Mouse (Mus musculus): Measurements from ENCODE around the gene AI597479. TPM values are rescaled to one million over a fixed set of nuclear protein-coding genes. Genes with fewer than 3 reads are reported as not detected.
A peak's percentile ranks its signal among the peaks of the same experiment; 100 is the strongest.
"Not testable (repeated sequence)": the region's sequence is repeated elsewhere in the genome, so short reads cannot be mapped to it uniquely, and the experiment has no call there.

AI597479 gene
- total RNA-seq, 2 experiments from 2014 or later = 21.5 to 24.2 TPM

DNA sequence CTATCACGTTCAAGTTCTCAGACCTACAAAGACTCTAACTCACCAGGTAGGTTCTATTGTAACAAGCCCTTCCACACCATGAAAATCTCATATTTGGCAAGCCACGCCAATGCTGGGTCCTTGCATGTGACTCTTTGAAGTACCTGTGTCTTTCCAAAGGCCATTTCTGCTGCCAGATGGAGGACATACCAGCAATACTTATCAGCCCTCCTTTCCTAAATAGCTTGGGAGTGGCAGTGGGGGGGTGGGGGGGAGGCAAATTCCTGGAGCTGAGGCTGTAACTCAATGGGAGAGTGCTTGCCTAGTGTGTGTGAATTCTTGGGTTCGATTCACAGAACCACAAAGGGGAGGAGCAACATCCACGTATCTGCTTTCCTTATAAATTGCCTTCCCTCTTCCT is 26.2 kb downstream of the AI597479 start:
- DNase-seq = no peak

GRCm38 (mm10) chr1:43127196-43127595 is 28.7 kb downstream of the AI597479 start:
- no peak for DNase-seq

DNA sequence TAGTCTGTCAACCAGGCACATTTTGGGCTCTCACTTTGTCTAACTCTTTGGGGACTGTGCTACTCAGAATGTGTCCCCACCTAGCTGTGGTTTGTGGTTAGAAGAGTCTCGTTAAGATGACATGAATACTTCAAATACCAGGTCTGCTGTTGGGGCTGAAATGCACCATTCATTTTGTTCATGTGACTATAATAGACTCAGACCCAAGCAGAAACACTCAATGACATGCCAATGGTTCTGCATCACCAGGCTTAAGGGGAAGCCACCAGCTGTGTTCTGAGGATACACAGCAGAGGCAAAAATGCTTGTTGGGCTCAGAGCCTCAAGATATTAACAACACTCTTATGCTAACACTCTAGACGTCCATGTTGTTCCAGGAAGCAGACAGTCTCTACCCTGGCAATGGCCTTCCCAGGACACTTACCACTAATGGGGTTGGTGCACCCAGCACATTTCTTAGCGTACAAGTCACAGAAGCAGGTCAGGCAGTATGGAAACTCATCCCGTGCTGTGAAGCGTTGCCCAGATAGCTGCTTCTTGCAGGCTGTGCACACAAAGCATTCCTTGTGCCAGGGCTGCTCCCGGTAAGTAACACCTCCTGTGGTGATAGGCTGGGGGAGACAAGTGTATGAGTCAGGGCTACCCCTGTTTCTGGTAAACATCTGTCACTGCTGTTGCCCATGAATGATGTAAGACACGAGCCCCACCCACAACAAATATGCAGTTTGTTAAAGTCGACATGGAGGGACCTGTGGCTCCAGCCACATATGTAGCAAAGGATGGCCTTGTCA is 29.5 kb downstream of the AI597479 start:
- no peak for DNase-seq

- no peak for DNase-seq
These were observed 31.9 kb downstream of the AI597479 start for GRCm38 (mm10) chr1:43130219-43130981.

DNA sequence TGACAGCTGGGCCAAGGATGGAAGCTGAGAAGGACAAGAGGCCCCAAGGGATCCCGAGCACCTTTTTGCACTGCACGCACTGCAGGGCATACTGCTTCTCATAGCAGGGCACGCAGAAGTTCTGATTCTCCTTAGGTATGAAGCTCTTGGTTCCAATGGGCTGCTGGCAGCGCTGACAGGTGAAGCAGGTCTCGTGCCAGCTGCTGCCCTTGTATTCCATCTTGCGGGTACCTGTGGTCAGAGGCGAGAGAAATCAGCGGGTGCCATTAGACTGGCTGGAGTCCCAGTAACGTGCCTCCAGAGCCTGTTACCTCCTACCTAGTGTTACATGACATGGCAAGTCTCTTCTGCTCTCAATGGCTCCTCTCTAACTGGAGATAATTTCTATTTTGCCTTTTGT is 33.1 kb downstream of the AI597479 start:
- DNase-seq = no peak

DNA sequence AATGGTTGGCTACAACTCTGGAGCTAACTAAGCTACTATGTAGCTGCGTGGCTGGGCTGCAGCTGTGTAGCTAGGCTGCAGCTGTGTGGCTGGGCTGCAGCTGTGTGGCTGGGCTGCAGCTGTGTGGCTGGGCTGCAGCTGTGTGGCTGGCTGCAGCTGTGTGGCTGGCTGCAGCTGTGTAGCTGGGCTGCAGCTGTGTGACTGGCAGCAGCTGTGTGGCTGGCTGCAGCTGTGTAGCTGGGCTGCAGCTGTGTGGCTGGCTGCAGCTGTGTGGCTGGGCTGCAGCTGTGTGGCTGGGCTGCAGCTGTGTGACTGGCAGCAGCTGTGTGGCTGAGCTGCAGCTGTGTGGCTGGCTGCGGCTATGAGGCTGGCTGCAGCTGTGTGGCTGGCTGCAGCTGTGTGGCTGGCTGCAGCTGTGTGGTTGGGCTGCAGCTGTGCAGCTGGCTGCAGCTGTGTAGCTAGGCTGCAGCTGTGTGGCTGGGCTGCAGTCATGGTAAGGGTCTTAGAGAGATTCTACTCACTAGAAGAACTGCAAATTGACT is 38.0 kb downstream of the AI597479 start:
- DNase-seq = not testable (repeated sequence)

DNA sequence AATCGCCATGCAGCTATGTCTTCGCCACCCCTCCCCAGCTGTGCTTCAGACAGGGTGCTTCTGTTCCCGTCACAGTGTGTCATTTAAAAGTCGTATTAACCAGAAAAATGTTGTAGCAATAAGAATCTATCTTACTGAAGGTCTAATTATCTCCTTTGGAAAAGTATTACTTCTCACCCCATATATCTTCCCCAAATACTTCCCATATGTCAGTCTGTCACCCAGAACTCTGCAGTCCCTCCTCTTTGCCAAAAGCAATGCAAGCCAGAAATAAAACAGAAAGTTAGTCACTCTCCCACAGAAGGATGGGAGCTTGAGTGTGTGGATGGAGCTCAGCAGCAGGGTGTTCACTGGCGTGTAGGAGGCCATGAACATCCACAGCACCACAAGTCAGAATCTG is 38.8 kb downstream of the AI597479 start:
- no peak for DNase-seq

DNA sequence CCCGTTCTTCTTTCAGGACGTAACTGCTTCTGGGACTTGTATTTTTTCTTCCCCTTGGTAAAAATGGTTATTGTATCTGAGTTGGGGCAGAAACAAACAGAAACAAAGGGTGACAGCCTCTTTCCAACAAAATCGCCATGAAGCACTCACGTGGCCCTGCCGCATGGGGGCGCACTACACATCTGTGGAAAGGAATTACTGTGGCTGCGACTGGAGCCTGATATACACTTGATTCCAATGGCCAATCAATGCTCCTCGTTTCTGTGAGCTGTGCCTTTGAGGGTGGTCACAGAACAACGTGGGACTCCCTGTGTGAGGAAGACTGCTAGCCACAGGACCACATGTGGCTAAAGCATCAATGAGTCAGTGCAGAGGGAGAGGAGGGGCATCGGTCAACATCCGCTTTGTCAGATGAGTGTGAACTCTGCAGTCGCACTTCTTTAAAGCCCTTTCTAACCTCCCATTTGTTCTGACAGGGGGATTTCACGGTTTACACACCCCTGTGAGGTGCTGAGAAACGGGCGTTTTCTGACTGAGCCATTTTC is 39.8 kb downstream of the AI597479 start:
- DNase-seq = no peak

GRCm38 (mm10) chr1:43139587-43140266 is 41.2 kb downstream of the AI597479 start:
- DNase-seq = peak; percentile 78 to 92

DNA sequence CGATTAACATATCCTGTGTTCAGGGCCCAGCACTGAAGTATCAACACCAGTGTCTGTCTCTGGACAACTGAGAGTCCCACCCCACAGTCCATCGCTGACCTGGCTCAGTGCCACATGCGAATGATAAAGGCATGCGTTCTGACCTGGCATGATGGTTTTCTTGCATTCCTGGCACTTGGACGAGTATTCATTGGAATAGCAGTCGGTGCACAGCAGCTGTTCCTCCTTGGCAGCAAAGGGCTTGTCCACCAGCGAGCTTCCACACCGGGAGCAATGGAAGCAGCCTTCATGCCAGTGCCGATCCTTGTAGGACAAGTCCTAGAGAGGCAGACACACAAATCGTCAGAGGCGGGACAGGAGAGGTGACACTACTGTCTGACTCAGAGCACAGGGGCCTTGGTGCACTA is 43.0 kb downstream of the AI597479 start:
- DNase-seq = peak in 1 of 2 experiments; percentile 52

GRCm38 (mm10) chr1:43142849-43143248 is 44.3 kb downstream of the AI597479 start:
- DNase-seq = no peak

DNA sequence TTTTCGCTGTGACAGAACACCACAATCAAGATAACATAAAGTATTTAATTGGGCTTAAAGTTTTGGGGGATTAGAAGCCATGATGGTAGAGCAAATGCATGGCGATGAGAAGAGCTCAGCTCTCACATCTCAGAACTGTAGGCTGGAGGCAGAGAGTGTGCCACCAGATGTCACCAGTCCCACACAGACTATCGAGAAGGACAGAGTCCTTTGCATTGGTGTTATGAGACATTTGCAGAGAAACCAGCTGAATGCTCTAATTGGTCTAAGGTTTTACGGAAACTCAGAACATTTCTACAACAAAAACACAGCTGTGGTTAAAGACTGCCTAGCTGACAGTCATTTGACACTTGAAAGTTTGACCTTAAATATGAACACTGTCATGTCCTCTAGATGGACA is 44.8 kb downstream of the AI597479 start:
- DNase-seq = no peak

- no peak for DNase-seq
These were observed 45.3 kb downstream of the AI597479 start for GRCm38 (mm10) chr1:43143791-43144190.

GRCm38 (mm10) chr1:43144338-43144906 is 45.9 kb downstream of the AI597479 start:
- DNase-seq = no peak

DNA sequence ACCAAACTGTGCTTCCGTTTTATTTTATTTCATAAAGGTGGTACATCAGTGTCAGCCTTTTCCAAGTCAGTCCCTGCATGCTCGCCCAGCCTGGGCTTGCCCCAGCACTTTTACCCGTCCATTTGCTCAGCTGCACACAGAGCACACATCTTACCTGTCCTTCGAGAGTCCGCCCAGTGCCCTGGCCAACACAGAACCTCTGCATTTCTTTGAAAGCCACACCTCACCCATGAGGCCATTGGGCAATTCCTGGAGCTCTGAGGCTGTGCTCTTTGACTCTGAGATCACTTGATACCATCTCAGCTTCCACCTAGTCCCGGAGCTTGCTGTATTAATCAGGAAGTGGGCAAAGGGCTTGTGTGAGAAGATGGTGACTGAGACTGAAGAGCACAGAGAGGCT is 46.9 kb downstream of the AI597479 start:
- DNase-seq = no peak

GRCm38 (mm10) chr1:43147474-43147873 is 49.0 kb downstream of the AI597479 start:
- DNase-seq = no peak

GRCm38 (mm10) chr1:43150225-43150624 is 51.7 kb downstream of the AI597479 start:
- no peak for DNase-seq

DNA sequence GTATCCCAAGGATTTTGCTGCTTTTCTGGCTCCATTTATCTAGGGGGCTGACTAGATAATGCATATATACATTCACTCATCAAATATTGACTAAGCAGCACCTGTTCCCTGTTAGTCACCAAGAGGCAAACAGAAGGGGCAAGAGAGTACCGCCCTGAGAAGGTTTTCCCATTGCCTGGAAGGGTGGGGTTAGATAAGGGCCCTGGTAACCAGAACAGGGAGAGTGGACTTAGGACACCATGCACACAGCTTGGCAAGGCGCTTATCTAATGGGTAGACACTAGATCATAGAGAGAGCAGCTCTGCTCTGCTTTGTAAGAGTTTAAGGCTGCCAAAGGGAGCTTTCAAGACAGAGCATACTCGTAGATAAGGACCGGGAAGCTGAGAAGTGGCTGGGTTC is 54.1 kb downstream of the AI597479 start:
- no peak for DNase-seq

DNA sequence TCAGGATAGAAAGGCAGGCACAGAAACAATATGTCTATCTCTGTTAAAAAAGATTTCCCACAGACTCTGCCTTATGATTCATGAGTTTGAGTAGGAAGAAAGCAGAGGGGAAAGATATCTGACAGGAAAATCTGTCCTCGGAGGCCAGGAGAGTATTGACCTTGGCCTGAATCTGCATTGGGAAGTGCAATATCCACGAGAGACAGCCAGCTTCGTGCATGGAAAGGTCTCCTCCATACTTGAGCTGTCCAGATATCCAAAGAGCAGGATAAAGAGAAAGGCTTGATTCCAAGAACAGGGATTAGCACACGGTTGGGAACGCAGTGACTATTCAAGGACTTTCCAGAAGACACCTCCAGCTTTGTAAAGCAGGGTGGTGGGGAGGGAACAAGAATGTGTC is 55.0 kb downstream of the AI597479 start:
- DNase-seq = peak in 1 of 2 experiments; percentile 47

DNA sequence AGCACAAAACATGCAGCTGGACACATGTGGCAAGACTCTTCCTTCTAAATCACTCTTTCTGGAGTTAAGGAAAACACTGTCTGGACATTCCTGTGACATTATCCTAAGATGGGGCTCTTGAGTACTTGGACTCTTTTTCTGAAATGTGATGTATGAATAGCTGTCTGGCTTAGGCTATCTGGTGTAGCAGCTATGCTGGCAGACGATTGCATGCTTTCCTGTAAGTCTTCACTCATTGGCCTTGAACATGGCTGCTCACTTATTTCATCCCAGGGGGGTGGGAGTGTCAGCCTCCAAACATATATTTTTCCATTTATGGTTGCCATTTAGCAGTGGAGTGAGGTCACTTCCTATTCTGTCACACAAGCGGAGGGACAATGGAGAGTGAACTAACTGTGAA is 56.0 kb downstream of the AI597479 start:
- no peak for DNase-seq

GRCm38 (mm10) chr1:43157907-43158306 is 59.4 kb downstream of the AI597479 start:
- no peak for DNase-seq

DNA sequence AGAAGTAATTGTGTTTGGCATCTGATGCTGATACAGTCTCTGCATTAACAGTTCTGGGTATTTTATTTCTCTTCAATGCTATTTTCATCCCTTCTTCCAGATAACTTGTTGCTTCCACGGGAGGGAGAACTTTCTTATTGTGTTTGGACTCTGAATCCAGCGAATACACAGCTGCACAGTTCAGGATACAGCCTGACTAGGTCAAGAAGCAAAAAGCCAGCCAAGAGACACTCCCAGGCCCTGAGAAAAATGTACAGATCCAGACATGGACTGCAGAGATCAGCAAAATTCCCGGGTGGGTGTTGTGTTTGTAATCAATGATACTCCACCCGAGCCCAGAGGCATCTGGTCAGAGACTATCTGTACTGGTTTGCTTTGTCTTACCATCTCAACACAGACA is 60.9 kb downstream of the AI597479 start:
- DNase-seq = no peak
